Mouse (Mus musculus) lung, embryonic 14.5 days (tissue): ENCODE measurements at regions not wholly inside any gene's neighbourhood (a gene's known extent, or its start where the extent isn't known, plus 50 kb on each side); places are given as distances from the start of the nearest gene placed in this dataset.
"Not testable (repeated sequence)": the region's sequence is repeated elsewhere in the genome, so short reads cannot be mapped to it uniquely, and the experiment has no call there.

Experiments used
- ATAC-seq: fragments of 200-750 bp; cut with Nextera tagmentation; 2 replicates; pipeline ENCODE4 v1.8.0; 2017; ENCODE audit warnings: mild to moderate bottlenecking, moderate TSS enrichment, moderate library complexity; ENCODE audit not compliant: insufficient read depth
- DNase-seq: peaks from one replicate; pipeline ENCODE4 v3.0.0-alpha.2; 2015
- H3K27ac ChIP-seq: fragments of 300-500 bp; sonication (generic); 2 replicates; pipeline ENCODE4 v1.5.1; 2014; ENCODE audit warnings: low read depth, mild to moderate bottlenecking, moderate library complexity
- H3K27me3 ChIP-seq: fragments of 300-500 bp; sonication (generic); 2 replicates; pipeline ENCODE4 v1.6.1; 2014; ENCODE audit warnings: low read length, control low read depth; ENCODE audit not compliant: insufficient read depth
- H3K36me3 ChIP-seq: fragments of 300-500 bp; sonication (generic); 2 replicates; pipeline ENCODE4 v1.6.1; 2014; ENCODE audit warnings: control low read depth; ENCODE audit not compliant: insufficient read depth
- H3K4me1 ChIP-seq: fragments of 300-500 bp; sonication (generic); 2 replicates; pipeline ENCODE4 v1.6.1; 2014; ENCODE audit warnings: antibody characterized with exemption, control low read depth; ENCODE audit not compliant: insufficient read depth
- H3K4me2 ChIP-seq: fragments of 300-500 bp; sonication (generic); 2 replicates; pipeline ENCODE4 v1.6.1; 2014; ENCODE audit warnings: mild to moderate bottlenecking
- H3K4me3 ChIP-seq: fragments of 300-500 bp; sonication (generic); 2 replicates; pipeline ENCODE4 v1.5.1; 2014; ENCODE audit warnings: low read depth, low read length
- H3K9ac ChIP-seq: fragments of 300-500 bp; sonication (generic); 2 replicates; pipeline ENCODE4 v1.6.1; 2014
- H3K9me3 ChIP-seq: fragments of 300-500 bp; sonication (generic); 2 replicates; pipeline ENCODE4 v1.6.1; 2016; ENCODE audit warnings: low read depth, low read length, control low read depth
- CTCF ChIP-seq: IDR thresholded peaks from 2 replicates; pipeline ENCODE4 v1.5.1; 2016; ENCODE audit warnings: antibody characterized with exemption, low read depth
- WGBS: fragments of 180-500 bp; shearing (Covaris S2); extraction: QIAGEN DNeasy Blood & Tissue Kit; methylation state at CpG from one replicate; pipeline ENCODE4 v1.1.7; 2014; 5-methylcytosine and 5-hydroxymethylcytosine counted together

- Histone ChIP-seq H3K27ac (no peak overlapping the region), H3K4me3 (no peak overlapping the region), H3K9ac (no peak overlapping the region), H3K27me3 (no peaks in the 10 kb centered on the region), H3K4me2 (no peak overlapping the region), H3K9me3 (no peaks in the 10 kb centered on the region), H3K36me3 (no peaks in the 10 kb centered on the region), H3K4me1 (no peaks in the 10 kb centered on the region)
- ATAC-seq (no peak), DNase-seq (no peak)
- WGBS, result 70% methylated on average over 3 of the region's 3 CpGs
- TF ChIP-seq CTCF, result no peak
These were observed 181.9 kb upstream of the Dlgap1 start for GRCm38 (mm10) chr17:69786985-69787384.

GRCm38 (mm10) chr17:69821473-69821872, 147.4 kb upstream of the Dlgap1 start:
- ATAC-seq, result no peak

GRCm38 (mm10) chr17:69821901-69822300, 147.0 kb upstream of the Dlgap1 start:
- Histone ChIP-seq H3K9me3 (no peaks in the 10 kb centered on the region), H3K4me2 (no peak overlapping the region), H3K4me3 (no peak overlapping the region), H3K27me3 (no peaks in the 10 kb centered on the region), H3K4me1 (no peaks in the 10 kb centered on the region), H3K9ac (no peak overlapping the region), H3K27ac (no peak overlapping the region), H3K36me3 (no peaks in the 10 kb centered on the region)
- 73% methylated on average over 2 of the region's 2 CpGs for WGBS
- ATAC-seq (no peak), DNase-seq (no peak)
- TF ChIP-seq CTCF, result no peak

More at GRCm38 (mm10) chr17:69821473-69821872, 147.4 kb upstream of the Dlgap1 start:
- Histone ChIP-seq H3K4me1 (no peaks in the 10 kb centered on the region), H3K9ac (no peak overlapping the region), H3K4me2 (no peak overlapping the region), H3K27ac (no peak overlapping the region), H3K36me3 (no peaks in the 10 kb centered on the region), H3K27me3 (no peaks in the 10 kb centered on the region), H3K9me3 (no peaks in the 10 kb centered on the region), H3K4me3 (no peak overlapping the region)
- no peak for DNase-seq
- 81% methylated on average over 5 of the region's 5 CpGs for WGBS
- TF ChIP-seq CTCF, result no peak

GRCm38 (mm10) chr17:69822921-69823320, 146.0 kb upstream of the Dlgap1 start:
- Histone ChIP-seq H3K9ac (no peak overlapping the region), H3K4me3 (no peak overlapping the region), H3K27me3 (no peaks in the 10 kb centered on the region), H3K36me3 (no peaks in the 10 kb centered on the region), H3K9me3 (no peaks in the 10 kb centered on the region), H3K4me2 (no peak overlapping the region), H3K27ac (no peak overlapping the region), H3K4me1 (no peaks in the 10 kb centered on the region)
- TF ChIP-seq CTCF, result no peak
- 68% methylated on average over 1 of the region's 1 CpGs for WGBS
- DNase-seq, result no peak
- ATAC-seq, result no peak

DNA sequence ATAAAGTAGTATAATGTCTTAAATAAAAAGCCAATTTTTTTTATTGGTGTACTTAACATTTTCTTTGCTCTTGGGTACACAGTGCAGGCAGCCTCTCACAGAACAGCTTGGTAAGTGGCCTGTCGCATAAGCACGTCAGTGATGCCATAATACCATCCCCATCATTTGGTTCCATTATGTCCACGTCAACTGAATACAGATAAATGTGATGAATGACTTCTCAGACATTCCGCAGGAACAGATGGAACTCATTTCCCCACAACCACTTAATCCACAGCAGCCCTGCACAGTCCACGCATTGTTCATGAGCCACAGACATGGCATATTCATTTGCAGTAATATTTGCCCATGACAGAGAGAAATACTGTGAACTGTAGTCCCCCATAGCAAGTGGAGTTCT, 127.6 kb upstream of the Dlgap1 start:
- Histone ChIP-seq H3K27ac (no peak overlapping the region), H3K9me3 (no peaks in the 10 kb centered on the region), H3K36me3 (no peaks in the 10 kb centered on the region), H3K27me3 (no peaks in the 10 kb centered on the region), H3K4me3 (no peak overlapping the region), H3K4me2 (no peak overlapping the region), H3K4me1 (no peaks in the 10 kb centered on the region), H3K9ac (no peak overlapping the region)
- no peak for TF ChIP-seq CTCF
- 33% methylated on average over 5 of the region's 5 CpGs for WGBS
- no peak for DNase-seq
- no peak for ATAC-seq

DNA sequence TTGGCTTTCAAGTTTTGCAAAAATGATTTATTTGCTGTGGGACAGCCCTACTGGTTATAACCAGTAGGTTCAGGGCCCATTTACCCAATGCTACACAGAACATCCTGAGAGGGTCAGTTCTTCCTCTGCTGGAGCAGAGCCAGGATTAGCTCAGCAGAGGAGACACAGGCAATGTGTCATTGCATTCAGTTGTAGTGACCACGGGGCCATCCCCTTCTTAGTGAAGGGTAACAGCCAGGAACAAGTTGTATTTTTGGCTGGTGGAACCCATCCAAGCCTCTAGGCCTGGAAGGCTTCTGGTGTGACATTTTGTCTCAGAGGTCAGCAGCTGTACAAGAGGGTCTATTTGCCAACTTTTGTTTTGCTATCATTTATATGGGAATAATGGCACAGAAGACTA, 120.6 kb upstream of the Dlgap1 start:
- no peaks in the 10 kb centered on the region for H3K27me3 ChIP-seq
- no peak overlapping the region for H3K9ac ChIP-seq
- no peak overlapping the region for H3K4me3 ChIP-seq
- H3K4me1 ChIP-seq, result no peaks in the 10 kb centered on the region
- DNase-seq (no peak), ATAC-seq (no peak)
- no peaks in the 10 kb centered on the region for H3K9me3 ChIP-seq
- WGBS, result 52% methylated on average over 1 of the region's 1 CpGs
- H3K36me3 ChIP-seq, result no peaks in the 10 kb centered on the region
- no peak overlapping the region for H3K27ac ChIP-seq
- TF ChIP-seq CTCF, result no peak
- no peak overlapping the region for H3K4me2 ChIP-seq

DNA sequence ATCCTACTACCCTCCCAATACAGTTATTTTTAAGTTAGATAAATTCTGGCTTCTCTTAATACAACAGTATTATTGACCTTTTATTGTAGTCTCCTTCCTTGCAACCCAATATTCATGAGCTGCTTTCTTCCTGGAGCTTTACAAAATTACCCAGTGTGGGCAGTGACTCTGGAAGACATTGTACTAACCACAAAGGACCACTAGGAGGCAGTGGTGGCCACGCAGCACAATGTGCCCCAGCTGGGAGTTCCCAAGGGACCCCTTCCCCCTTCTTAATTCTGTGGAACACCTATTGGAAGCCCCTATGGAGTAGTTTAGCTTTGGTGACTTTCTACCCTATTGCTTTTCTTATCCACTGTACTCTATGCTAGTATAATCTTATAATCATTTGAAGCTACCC, 118.8 kb upstream of the Dlgap1 start:
- Histone ChIP-seq H3K9me3 (no peaks in the 10 kb centered on the region), H3K4me3 (no peak overlapping the region), H3K36me3 (no peaks in the 10 kb centered on the region), H3K27me3 (no peaks in the 10 kb centered on the region), H3K27ac (no peak overlapping the region), H3K9ac (no peak overlapping the region), H3K4me2 (no peak overlapping the region), H3K4me1 (no peaks in the 10 kb centered on the region)
- no peak for TF ChIP-seq CTCF
- no peak for DNase-seq
- WGBS, result 17% methylated on average over 1 of the region's 1 CpGs
- no peak for ATAC-seq

- H3K9me3 ChIP-seq, H3K4me3 ChIP-seq, H3K36me3 ChIP-seq, H3K4me2 ChIP-seq, H3K4me1 ChIP-seq, H3K27ac ChIP-seq, H3K9ac ChIP-seq, H3K27me3 ChIP-seq, DNase-seq, ATAC-seq: not testable (repeated sequence)
- WGBS, result 88% methylated on average over 8 of the region's 8 CpGs
These were observed 88.9 kb upstream of the Dlgap1 start for GRCm38 (mm10) chr17:69879958-69880357.
